Mouse (Mus musculus) MEL (cell line): ENCODE data around the gene Kif5a.
A peak's percentile ranks its signal among the peaks of the same experiment; 100 is the strongest.

Experiments used
- BHLHE40 ChIP-seq: IDR thresholded peaks from 2 replicates; pipeline ENCODE4 v1.6.1; 2012; ENCODE audit warnings: low read depth, mild to moderate bottlenecking, inconsistent platforms, low read length, improper control_type of control experiment, borderline replicate concordance
- CHD1 ChIP-seq: IDR thresholded peaks from 2 replicates; pipeline ENCODE4 v1.6.1; 2012; ENCODE audit warnings: low read depth, mild to moderate bottlenecking, inconsistent platforms, low read length, improper control_type of control experiment
- CTCF ChIP-seq, 3 experiments: IDR thresholded peaks in 2 of 3; conservative IDR thresholded peaks in 1 of 3; 2 replicates each; pipeline ENCODE4 v1.5.1; 2011 to 2012; ENCODE audit warnings: low read length in 3 of 3, low read depth in 2 of 3, mild to moderate bottlenecking in 2 of 3, improper control_type of control experiment in 1 of 3, inconsistent platforms in 1 of 3, mixed read lengths in 1 of 3, moderate library complexity in 1 of 3; ENCODE audit not compliant: control insufficient read depth in 1 of 3, insufficient read depth in 1 of 3, poor library complexity in 1 of 3, severe bottlenecking in 1 of 3
- E2F4 ChIP-seq: IDR thresholded peaks from 2 replicates; pipeline ENCODE4 v1.6.1; 2011; ENCODE audit warnings: low read depth, low read length, improper control_type of control experiment, borderline replicate concordance
- GATA1 ChIP-seq: IDR thresholded peaks from 2 replicates; pipeline ENCODE4 v1.6.1; 2011; ENCODE audit warnings: low read depth, low read length, improper control_type of control experiment
- MAX ChIP-seq: IDR thresholded peaks from 2 replicates; pipeline ENCODE4 v1.6.1; 2011; ENCODE audit warnings: low read length, improper control_type of control experiment
- MAZ ChIP-seq: IDR thresholded peaks from 2 replicates; pipeline ENCODE4 v1.6.1; 2012; ENCODE audit warnings: low read depth, mild to moderate bottlenecking, inconsistent platforms, low read length, improper control_type of control experiment
- MYB ChIP-seq: IDR thresholded peaks from 2 replicates; pipeline ENCODE4 v1.6.1; 2011; ENCODE audit warnings: mild to moderate bottlenecking, low read depth, low read length, improper control_type of control experiment
- POLR2A ChIP-seq, 2 experiments: IDR thresholded peaks; 2 replicates each; pipeline ENCODE4 v1.6.1; 2011 to 2012; ENCODE audit warnings: low read length in 2 of 2, mild to moderate bottlenecking in 2 of 2, control low read depth in 1 of 2, improper control_type of control experiment in 1 of 2, low read depth in 1 of 2, moderate library complexity in 1 of 2; ENCODE audit not compliant: control insufficient read depth in 1 of 2, insufficient read depth in 1 of 2, poor library complexity in 1 of 2
- RCOR1 ChIP-seq: IDR thresholded peaks from 2 replicates; pipeline ENCODE4 v1.6.1; 2012; ENCODE audit warnings: low read depth, mild to moderate bottlenecking, inconsistent platforms, low read length, improper control_type of control experiment
- SIN3A ChIP-seq: IDR thresholded peaks from 2 replicates; pipeline ENCODE4 v1.6.1; 2012; ENCODE audit warnings: low read length, improper control_type of control experiment, inconsistent platforms
- TCF12 ChIP-seq: IDR thresholded peaks from 2 replicates; pipeline ENCODE4 v1.6.1; 2014; ENCODE audit warnings: low read depth, mild to moderate bottlenecking, inconsistent platforms, low read length, improper control_type of control experiment, moderate library complexity
- USF1 ChIP-seq: IDR thresholded peaks from 2 replicates; pipeline ENCODE4 v1.6.1; 2014; ENCODE audit warnings: low read depth, mild to moderate bottlenecking, inconsistent platforms, low read length, improper control_type of control experiment, moderate library complexity
- USF2 ChIP-seq, 2 experiments: IDR thresholded peaks; 2 replicates each; pipeline ENCODE4 v1.6.1; 2011 to 2012; ENCODE audit warnings: improper control_type of control experiment in 2 of 2, low read length in 2 of 2, borderline replicate concordance in 1 of 2, inconsistent platforms in 1 of 2, low read depth in 1 of 2, mild to moderate bottlenecking in 1 of 2; ENCODE audit not compliant: insufficient read depth in 1 of 2

DNA sequence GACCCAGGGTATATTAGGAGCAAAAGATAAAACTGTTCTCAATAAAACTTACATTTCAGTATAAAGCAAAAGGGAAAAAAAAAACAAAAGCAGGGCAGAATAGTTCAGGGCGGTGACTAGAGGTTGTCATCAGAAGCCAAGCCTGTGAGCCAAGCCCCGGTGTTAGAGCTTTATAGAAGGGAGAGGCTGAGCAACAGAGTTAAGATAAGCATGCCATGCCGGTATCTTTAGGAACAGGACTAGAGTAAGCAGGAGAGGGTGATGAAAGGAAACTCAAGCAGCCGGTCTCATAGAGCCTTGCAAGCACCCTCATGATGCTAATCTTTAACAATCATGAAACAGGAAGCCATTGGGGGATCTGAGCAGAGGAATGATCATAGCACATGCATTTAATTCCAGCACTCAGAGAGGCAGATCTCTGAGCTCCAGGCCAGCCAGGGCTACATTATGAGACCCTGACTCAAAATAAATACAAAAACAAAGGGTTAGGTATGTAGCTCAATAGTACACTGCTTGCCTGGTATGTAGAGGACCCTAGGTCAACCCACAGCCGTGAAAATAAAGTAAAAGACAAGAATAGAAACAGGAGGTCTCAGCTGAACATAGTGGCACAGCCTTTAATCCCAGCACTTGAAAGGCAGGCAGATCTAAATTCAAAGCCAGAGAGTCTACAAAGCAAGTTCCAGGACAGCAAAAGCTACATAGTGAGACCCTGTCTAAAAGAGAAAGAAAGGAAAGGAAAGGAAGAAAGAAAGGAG lies 28.9 kb upstream of the Kif5a start:
- peak; percentile 83 for TF ChIP-seq TCF12
- TF ChIP-seq MYB = no peak
- TF ChIP-seq USF1 = no peak
- peak; percentile 92 for TF ChIP-seq SIN3A
- 0 out of 2 replicates have a peak, but pooled peaks have one; percentile 45 for TF ChIP-seq MAX
- TF ChIP-seq USF2 (IDR thresholded peaks at IDR 0.05; ENCODE audit: borderline replicate concordance in 1 of 2, insufficient read depth in 1 of 2, low read depth in 1 of 2, low read length in 2 of 2) = no peak
- no peak for TF ChIP-seq CTCF (IDR thresholded peaks at IDR 0.05 in 2 of 3, conservative IDR thresholded peaks at IDR 0.05 in 1 of 3; ENCODE audit: control insufficient read depth in 1 of 3, insufficient read depth in 1 of 3, low read depth in 2 of 3, low read length in 3 of 3, poor library complexity in 1 of 3, severe bottlenecking in 1 of 3)
- TF ChIP-seq E2F4 = no peak
- peak; percentile 96 for TF ChIP-seq CHD1
- no peak for TF ChIP-seq BHLHE40
- TF ChIP-seq RCOR1 = peak; percentile 14; the same call in 1 of the 2 replicates
- peak; percentile 90 for TF ChIP-seq GATA1
- peak in 1 of 2 experiments; percentile 56; a peak in 2 of 4 replicates for TF ChIP-seq POLR2A (IDR thresholded peaks at IDR 0.05; ENCODE audit: control insufficient read depth in 1 of 2, insufficient read depth in 1 of 2, low read depth in 1 of 2, low read length in 2 of 2, poor library complexity in 1 of 2)
- no peak for TF ChIP-seq MAZ
